Mouse (Mus musculus) left cerebral cortex, postnatal 25 days (tissue): ENCODE results near the gene Cry1. TPM values are rescaled to one million over a fixed set of nuclear protein-coding genes. Genes with fewer than 3 reads are reported as not detected.

Experiments used
- total RNA-seq, 2 experiments: library from RNA; stranded (reverse); gene quantifications; 2 replicates each; pipeline ENCODE4 v1.2.3; 2021

The Cry1 gene
- total RNA-seq, 2 experiments from 2014 or later, result 18.6 to 19.5 TPM

Other genes starting within 250 kb of the Cry1 start
- 1 to 10 TPM in 1 of 2 experiments, under 1 TPM in 1; 0.55 to 1.3 TPM for gene Fhl4, start 82.6 kb downstream of the Cry1 start, total RNA-seq
- gene Tmem263, start 82.4 kb downstream of the Cry1 start, total RNA-seq, result 10 to 100 TPM; 39.7 to 40.6 TPM
- 10 to 100 TPM; 14.8 to 17.3 TPM for gene Mterf2, start 57.0 kb downstream of the Cry1 start, total RNA-seq
- gene Btbd11, start 201.8 kb upstream of the Cry1 start, total RNA-seq, result 10 to 100 TPM; 25.9 to 26.8 TPM